In genomic region chr2:39612236-39612635, GRCm38 (mm10) we compare ENCODE assay signal across 22 mouse cellular contexts.
DNase-seq lines count a peak whose midpoint lies in the region; ATAC-seq and TF ChIP-seq lines count a peak whose summit lies in the region.
"Had no signal": no experiment of that assay in that cellular context is flagged by ENCODE, and none has a peak within 500 bp of the region (broad histone marks: within the 10 kb centered on the region; RNA-seq: fewer than 3 reads in every experiment).

No protein-coding gene starts in this region.

- H3K4me2 ChIP-seq in kidney, postnatal 0 days (ENCODE audit: low read length) = no peak overlapping the region
- no peak overlapping the region for H3K4me2 ChIP-seq in midbrain, postnatal 0 days (ENCODE audit: low read depth, low read length, poor library complexity, severe bottlenecking)
- H3K4me2 ChIP-seq: heart, embryonic 15.5 days; limb, embryonic 13.5 days; liver, embryonic 13.5 days; lung, embryonic 14.5 days had no signal

- no peak overlapping the region for H3K27ac ChIP-seq in kidney, postnatal 0 days
- H3K27ac ChIP-seq in midbrain, postnatal 0 days (ENCODE audit: low read depth, low read length) = no peak overlapping the region
- H3K27ac ChIP-seq: gastrocnemius, adult 2 months; heart, embryonic 15.5 days; hindbrain, embryonic 10.5 days; limb, embryonic 13.5 days; liver, embryonic 13.5 days had no signal

- H3K4me3 ChIP-seq in kidney, postnatal 0 days (replicated peaks; ENCODE audit: low read depth, low read length) = no peak overlapping the region
- H3K4me3 ChIP-seq in midbrain, postnatal 0 days (ENCODE audit: low read depth, low read length) = no peak overlapping the region
- H3K4me3 ChIP-seq: gastrocnemius, adult 2 months; heart, embryonic 15.5 days; hindbrain, embryonic 10.5 days; limb, embryonic 13.5 days; liver, embryonic 13.5 days had no signal

- no peak for ATAC-seq in kidney, postnatal 0 days (replicated peaks; ENCODE audit: low FRiP score, low read depth)
- ATAC-seq in midbrain, postnatal 0 days (ENCODE audit: low FRiP score) = no peak
- ATAC-seq: inflammation-experienced regulatory T-cells, adult 6 months had no signal

- DNase-seq in embryo, embryonic 10.5 days (ENCODE audit: low spot score) = peak; percentile 1
- DNase-seq in embryo, embryonic 10 days (ENCODE audit: low spot score) = no peak
- peak; percentile 2 for DNase-seq in kidney, postnatal 0 days (ENCODE audit: low spot score)
- no peak for DNase-seq in kidney, postnatal 10 days
- DNase-seq in 416B (ENCODE audit: low read depth) = peak; percentile 1
- DNase-seq in midbrain, postnatal 0 days (ENCODE audit: low spot score) = peak; percentile 70
- no peak for DNase-seq in heart, postnatal 4 days
- no peak for DNase-seq in liver
- DNase-seq: adrenal gland, postnatal 36 days; cerebellum, adult 18-20 months; gastrocnemius, adult 2 months; kidney, adult 18-20 months; layer of hippocampus, postnatal 36 days; liver, embryonic 13.5 days; lung, embryonic 14.5 days; right cerebral cortex, postnatal 25 days; spleen, adult 18-20 months; thymus, postnatal 14 days had no signal

- no peak overlapping the region for H3K9ac ChIP-seq in kidney, postnatal 0 days (ENCODE audit: low read depth, low read length)
- H3K9ac ChIP-seq in midbrain, postnatal 0 days (replicated peaks; ENCODE audit: low read length, poor library complexity, severe bottlenecking) = no peak overlapping the region
- H3K9ac ChIP-seq: heart, embryonic 15.5 days; limb, embryonic 13.5 days; liver, embryonic 13.5 days; lung, embryonic 14.5 days had no signal

- H3K36me3 ChIP-seq in kidney, postnatal 0 days (ENCODE audit: insufficient read depth, low read length) = no peaks in the 10 kb centered on the region
- no peaks in the 10 kb centered on the region for H3K36me3 ChIP-seq in midbrain, postnatal 0 days (ENCODE audit: insufficient read depth, low read length)
- H3K36me3 ChIP-seq: heart, embryonic 15.5 days; hindbrain, embryonic 10.5 days; limb, embryonic 13.5 days; liver, embryonic 13.5 days had no signal

- H3K27me3 ChIP-seq in kidney, postnatal 0 days (ENCODE audit: insufficient read depth, low read length) = no peaks in the 10 kb centered on the region
- H3K27me3 ChIP-seq in midbrain, postnatal 0 days (ENCODE audit: insufficient read depth, low read length) = no peaks in the 10 kb centered on the region
- H3K27me3 ChIP-seq: heart, embryonic 15.5 days; limb, embryonic 13.5 days; liver, embryonic 13.5 days had no signal

- WGBS in kidney, postnatal 0 days = 77% methylated on average over 2 of the region's 2 CpGs
- 67% methylated on average over 2 of the region's 2 CpGs for WGBS in midbrain, postnatal 0 days

- peak; percentile 24; the same call in 1 of the 2 replicates for TF ChIP-seq CTCF in kidney, postnatal 0 days (IDR thresholded peaks at IDR 0.05; ENCODE audit: low read depth)
- peak; percentile 78 for TF ChIP-seq CTCF in midbrain, postnatal 0 days (IDR thresholded peaks at IDR 0.05)

- H3K9me3 ChIP-seq in kidney, postnatal 0 days (replicated peaks; ENCODE audit: low read length) = no peaks in the 10 kb centered on the region
- no peaks in the 10 kb centered on the region for H3K9me3 ChIP-seq in midbrain, postnatal 0 days (ENCODE audit: low read length)
- H3K9me3 ChIP-seq: heart, embryonic 15.5 days; hindbrain, embryonic 10.5 days; limb, embryonic 13.5 days; liver, embryonic 13.5 days had no signal

- no peaks in the 10 kb centered on the region for H3K4me1 ChIP-seq in kidney, postnatal 0 days (replicated peaks; ENCODE audit: insufficient read depth, low read length)
- no peaks in the 10 kb centered on the region for H3K4me1 ChIP-seq in midbrain, postnatal 0 days (ENCODE audit: insufficient read depth, low read length)
- H3K4me1 ChIP-seq: heart, embryonic 15.5 days; hindbrain, embryonic 10.5 days; limb, embryonic 13.5 days; liver, embryonic 13.5 days had no signal

Comparison
In these comparisons a context has a peak if more than half of its experiments do, and no peak if none do; other contexts are left out.
1. DNase-seq: peak in embryo, embryonic 10.5 days (single experiment), kidney, postnatal 0 days (single experiment), 416B (single experiment) and midbrain, postnatal 0 days (single experiment); none in embryo, embryonic 10 days (single experiment), kidney, postnatal 10 days (single experiment), heart, postnatal 4 days (single experiment) and liver (single experiment).